Mouse (Mus musculus): ENCODE measurements around the gene Lamc3.

DNA sequence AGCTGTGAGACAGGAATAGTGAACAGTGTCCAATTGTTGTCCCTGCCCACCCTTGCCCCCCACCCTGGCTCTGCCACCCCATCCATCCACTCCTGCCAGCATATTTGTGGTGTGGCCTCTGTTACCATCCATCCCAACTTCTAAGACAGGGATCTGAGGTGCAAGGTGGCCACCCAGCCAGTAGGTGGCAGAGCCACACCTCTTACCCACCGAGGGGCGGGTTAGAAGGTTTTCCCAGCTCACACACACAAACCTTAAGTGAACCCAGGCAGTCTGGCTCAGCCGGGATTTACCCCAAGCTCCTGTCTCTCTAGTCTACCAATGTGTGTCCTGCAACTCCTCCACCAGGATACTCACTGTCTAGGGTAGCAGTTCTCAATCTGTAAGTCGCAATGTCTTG lies 30.5 kb downstream of the Lamc3 start:
- peak; percentile 86 for TF ChIP-seq CTCF (IDR thresholded peaks at IDR 0.05; ENCODE audit: control insufficient read depth, insufficient read depth, insufficient read length)
- TF ChIP-seq MAX (IDR thresholded peaks at IDR 0.05): no peak
- TF ChIP-seq CEBPB (IDR thresholded peaks at IDR 0.05; ENCODE audit: low read depth): no peak
- no peak for TF ChIP-seq USF1 (IDR thresholded peaks at IDR 0.05; ENCODE audit: low read depth)
- no peak for TF ChIP-seq MYOG (IDR thresholded peaks at IDR 0.05; ENCODE audit: control insufficient read depth, extremely low read depth, insufficient read length)

All from C2C12 (cell line).